Comparison of ENCODE assay signal across 18 mouse cellular contexts in the genomic region with DNA sequence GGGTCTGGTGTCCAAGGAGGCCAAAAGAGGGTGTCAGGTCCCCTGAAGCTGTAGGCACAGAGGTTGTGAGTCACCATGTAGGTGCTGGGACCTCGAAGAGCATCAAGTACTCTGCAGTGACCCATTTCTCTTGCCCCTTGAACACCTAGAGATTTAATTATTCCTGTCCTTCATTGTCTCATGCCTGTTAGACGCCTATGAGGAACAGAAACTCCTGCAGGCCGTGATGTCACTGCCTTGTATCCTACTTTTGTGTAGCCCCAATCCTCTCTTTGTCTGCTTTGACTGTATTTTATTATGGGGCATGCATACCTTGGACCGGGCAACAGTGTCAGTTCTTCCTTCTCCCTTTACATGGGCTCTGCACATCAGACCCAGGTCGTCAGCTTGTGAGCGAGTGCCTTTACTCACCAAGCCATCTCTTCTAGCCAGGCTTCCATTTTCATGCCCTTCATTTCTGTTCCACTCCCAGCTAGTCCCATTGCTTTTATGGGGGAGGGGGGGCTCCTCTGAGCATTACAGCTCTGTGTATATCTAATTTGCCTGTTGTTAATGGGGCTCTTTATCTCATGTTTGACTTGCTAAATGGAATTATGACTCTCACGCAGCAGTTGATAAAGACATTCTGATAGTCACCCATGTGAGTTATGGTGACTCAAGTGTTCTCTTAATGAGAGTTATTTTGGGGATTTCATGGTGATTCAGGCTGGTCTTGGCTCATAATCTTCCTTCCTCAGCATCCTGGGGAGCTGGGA. TPM values are rescaled to one million over a fixed set of nuclear protein-coding genes. Genes with fewer than 3 reads are reported as not detected.
DNase-seq lines count a peak whose midpoint lies in the region; ATAC-seq lines count a peak whose summit lies in the region.
"Had no signal": no experiment of that assay in that cellular context is flagged by ENCODE, and none has a peak within 500 bp of the region (broad histone marks: within the 10 kb centered on the region; RNA-seq: fewer than 3 reads in every experiment).

No protein-coding gene starts in this region.

- H3K9me3 ChIP-seq in intestine, embryonic 15.5 days = no peaks in the 10 kb centered on the region
- H3K9me3 ChIP-seq in forebrain, embryonic 11.5 days (ENCODE audit: control insufficient read depth, low read length) = no peaks in the 10 kb centered on the region
- H3K9me3 ChIP-seq: embryonic facial prominence, embryonic 15.5 days; midbrain, embryonic 12.5 days had no signal

- intact Hi-C loops in heart, postnatal 10 days (cut with DNase I) = no loop called here

- no peak overlapping the region for H3K4me2 ChIP-seq in intestine, embryonic 15.5 days (replicated peaks)
- H3K4me2 ChIP-seq in forebrain, embryonic 11.5 days (ENCODE audit: low read depth, low read length, severe bottlenecking) = no peak overlapping the region
- H3K4me2 ChIP-seq: embryonic facial prominence, embryonic 15.5 days; lung, embryonic 14.5 days; midbrain, embryonic 12.5 days had no signal

- H3K36me3 ChIP-seq in intestine, embryonic 15.5 days = no peaks in the 10 kb centered on the region
- H3K36me3 ChIP-seq in forebrain, embryonic 11.5 days (ENCODE audit: control insufficient read depth, insufficient read depth, low read length) = no peaks in the 10 kb centered on the region
- H3K36me3 ChIP-seq: embryonic facial prominence, embryonic 15.5 days had no signal

- no peaks in the 10 kb centered on the region for H3K27me3 ChIP-seq in intestine, embryonic 15.5 days (replicated peaks)
- no peaks in the 10 kb centered on the region for H3K27me3 ChIP-seq in forebrain, embryonic 11.5 days (ENCODE audit: control insufficient read depth, insufficient read depth, low read length)
- H3K27me3 ChIP-seq: embryonic facial prominence, embryonic 15.5 days; midbrain, embryonic 12.5 days had no signal

- no peak overlapping the region for H3K27ac ChIP-seq in intestine, embryonic 15.5 days
- no peak overlapping the region for H3K27ac ChIP-seq in forebrain, embryonic 11.5 days (ENCODE audit: low read depth, low read length)
- H3K27ac ChIP-seq: embryonic facial prominence, embryonic 15.5 days; gastrocnemius, adult 2 months; hindbrain, postnatal 0 days; midbrain, embryonic 12.5 days had no signal

- 80% methylated on average over 7 of the region's 7 CpGs for WGBS in intestine, embryonic 15.5 days
- 90% methylated on average over 7 of the region's 7 CpGs for whole genome bisulfite sequencing in forebrain, embryonic 11.5 days

- ATAC-seq in intestine, embryonic 15.5 days = peak; percentile 68; the same call in 1 of the 2 replicates
- peak; percentile 61 for ATAC-seq in megakaryocyte progenitor cell, adult 5-6 weeks (replicated peaks; ENCODE audit: poor library complexity)
- no peak for ATAC-seq in forebrain, embryonic 11.5 days (replicated peaks; ENCODE audit: low FRiP score)
- no peak for ATAC-seq in activated CD4-positive, CD25-positive, alpha-beta regulatory T cell, adult 4 months
- ATAC-seq: forebrain, embryonic 14.5 days; hindbrain, postnatal 0 days had no signal

- DNase-seq in heart, adult 11 months = peak; percentile 81
- DNase-seq in heart, postnatal 10 days = no peak
- peak; percentile 56 for DNase-seq in A20 (ENCODE audit: low read depth, low spot score)
- no peak for DNase-seq in forebrain, embryonic 11.5 days (ENCODE audit: low spot score)
- no peak for DNase-seq in adrenal gland, adult 8-10 months
- DNase-seq: cerebellum, adult 2 months; gastrocnemius, adult 2 months; layer of hippocampus, postnatal 36 days; left cerebral cortex, postnatal 4 days; lung, embryonic 14.5 days; right cerebral cortex, postnatal 4 days had no signal

- peaks cover 5% of the 10 kb centered on the region; the same call in 1 of the 2 replicates for H3K4me1 ChIP-seq in intestine, embryonic 15.5 days (replicated peaks)
- H3K4me1 ChIP-seq in forebrain, embryonic 11.5 days (replicated peaks; ENCODE audit: control insufficient read depth, insufficient read depth, low read length) = no peaks in the 10 kb centered on the region
- H3K4me1 ChIP-seq: embryonic facial prominence, embryonic 15.5 days; midbrain, embryonic 12.5 days had no signal

- H3K9ac ChIP-seq in intestine, embryonic 15.5 days = no peak overlapping the region
- no peak overlapping the region for H3K9ac ChIP-seq in forebrain, embryonic 11.5 days (ENCODE audit: low read length)
- H3K9ac ChIP-seq: embryonic facial prominence, embryonic 15.5 days; lung, embryonic 14.5 days; midbrain, embryonic 12.5 days had no signal

- no peak overlapping the region for H3K4me3 ChIP-seq in intestine, embryonic 15.5 days (replicated peaks)
- no peak overlapping the region for H3K4me3 ChIP-seq in forebrain, embryonic 11.5 days (ENCODE audit: low read depth, low read length)
- H3K4me3 ChIP-seq: embryonic facial prominence, embryonic 15.5 days; gastrocnemius, adult 2 months; midbrain, embryonic 12.5 days had no signal

RNA-seq across cellular contexts. Expression of gene Uso1, which starts 7.4 kb away (rescaled TPM):
- total RNA-seq in heart, postnatal 10 days (2021) = 10 to 100 TPM; 42.9 to 46.4 TPM
- 42.4 and 45.9 TPM in 2 replicates for polyA plus RNA-seq in intestine, embryonic 15.5 days (2015; fragmentation: Nextera tagmentation; extraction: Ambion mirVana)
- 56.2 and 56.6 TPM in 2 replicates for total RNA-seq in megakaryocyte progenitor cell, adult 5-6 weeks (2015)
- 22.5 and 23.5 TPM in 2 replicates for total RNA-seq in megakaryocyte progenitor cell, adult 5-6 weeks (2017)
- polyA plus RNA-seq in forebrain, embryonic 11.5 days (2014; fragmentation: Nextera tagmentation; extraction: Ambion mirVana) = 24.2 and 25.7 TPM in 2 replicates
- 100 to 1,000 TPM in 1 of 4 experiments, 10 to 100 TPM in 3; 84.5 to 114 (median 92.1) TPM for total RNA-seq in adrenal gland, adult 8-10 months (2022)
- 10 to 100 TPM; 31.3 to 33.8 TPM for polyA plus RNA-seq in activated CD4-positive, CD25-positive, alpha-beta regulatory T cell, adult 4 months (2017; shearing (Covaris generic))

Comparison
In these comparisons a context has a peak if more than half of its experiments do, and no peak if none do; other contexts are left out.
1. DNase-seq: peak in heart, adult 11 months (single experiment) and A20 (single experiment); none in heart, postnatal 10 days (0 of 2), forebrain, embryonic 11.5 days (single experiment) and adrenal gland, adult 8-10 months (single experiment).
2. ATAC-seq: peak in intestine, embryonic 15.5 days (single experiment) and megakaryocyte progenitor cell, adult 5-6 weeks (single experiment); none in forebrain, embryonic 11.5 days (single experiment) and activated CD4-positive, CD25-positive, alpha-beta regulatory T cell, adult 4 months (single experiment).